Mouse (Mus musculus) ZHBTc4 (cell line): Measurements from ENCODE around the gene Plcb4.

Experiments used
- DNase-seq: peaks from one replicate; pipeline ENCODE4 v3.0.0-alpha.2; 2011; ENCODE audit warnings: low read depth, low spot score

The Plcb4 gene

GRCm38 (mm10) chr2:135999361-135999760 is 340.6 kb downstream of the Plcb4 start:
- DNase-seq = no peak

GRCm38 (mm10) chr2:136000933-136001332 is 342.1 kb downstream of the Plcb4 start:
- DNase-seq = no peak

GRCm38 (mm10) chr2:136002118-136002517 is 343.3 kb downstream of the Plcb4 start:
- peak; percentile 22 for DNase-seq

GRCm38 (mm10) chr2:136003836-136004235 is 345.0 kb downstream of the Plcb4 start:
- DNase-seq = no peak

- no peak for DNase-seq
These were observed 347.5 kb downstream of the Plcb4 start for GRCm38 (mm10) chr2:136006280-136006679.

GRCm38 (mm10) chr2:136012759-136013158 is 353.9 kb downstream of the Plcb4 start:
- no peak for DNase-seq

GRCm38 (mm10) chr2:136048464-136048863 is 389.7 kb downstream of the Plcb4 start:
- no peak for DNase-seq

GRCm38 (mm10) chr2:136050793-136051615 is 392.2 kb downstream of the Plcb4 start:
- DNase-seq = peak; percentile 33

- no peak for DNase-seq
These were observed 393.0 kb downstream of the Plcb4 start, which contains the start of gene Lamp5 for GRCm38 (mm10) chr2:136051688-136052289. Lamp5 (plus strand) TSS chr2:136052239.

- peak; percentile 66 for DNase-seq
These were observed 399.1 kb downstream of the Plcb4 start for GRCm38 (mm10) chr2:136057861-136058331.

GRCm38 (mm10) chr2:136058398-136058797 is 399.6 kb downstream of the Plcb4 start:
- DNase-seq = peak; percentile 8

GRCm38 (mm10) chr2:136059029-136059669 is 400.3 kb downstream of the Plcb4 start:
- DNase-seq = peak; percentile 49
